Mouse (Mus musculus) embryo, embryonic 10.5 days (tissue): ENCODE data around the gene Kcnn1.

Source experiments
- DNase-seq: peaks from one replicate; pipeline ENCODE4 v3.0.0-alpha.2; 2015; ENCODE audit warnings: low spot score

Gene Kcnn1

GRCm38 (mm10) chr8:70893656-70894384 lies 30.8 kb upstream of the Kcnn1 start:
- DNase-seq: peak; percentile 93

GRCm38 (mm10) chr8:70892896-70893655 lies 30.0 kb upstream of the Kcnn1 start:
- DNase-seq: peak; percentile 40

- DNase-seq: peak; percentile 58
Observed at GRCm38 (mm10) chr8:70892022-70892895, 29.2 kb upstream of the Kcnn1 start, which contains the start of gene Slc5a5. Gene Slc5a5 (minus strand): TSS chr8:70892757.

GRCm38 (mm10) chr8:70891356-70891755 lies 28.3 kb upstream of the Kcnn1 start:
- peak; percentile 40 for DNase-seq

GRCm38 (mm10) chr8:70890656-70891055 lies 27.6 kb upstream of the Kcnn1 start:
- no peak for DNase-seq

GRCm38 (mm10) chr8:70887669-70888068 lies 24.6 kb upstream of the Kcnn1 start:
- peak; percentile 57 for DNase-seq

- DNase-seq: peak; percentile 60
Observed at GRCm38 (mm10) chr8:70885612-70886011, 22.6 kb upstream of the Kcnn1 start.

- no peak for DNase-seq
Observed at GRCm38 (mm10) chr8:70884683-70885082, 21.6 kb upstream of the Kcnn1 start.

- no peak for DNase-seq
Observed at GRCm38 (mm10) chr8:70884186-70884585, 21.1 kb upstream of the Kcnn1 start.

GRCm38 (mm10) chr8:70880546-70880945 lies 17.5 kb upstream of the Kcnn1 start:
- no peak for DNase-seq

GRCm38 (mm10) chr8:70880126-70880525 lies 17.1 kb upstream of the Kcnn1 start:
- DNase-seq: no peak

GRCm38 (mm10) chr8:70879500-70879899 lies 16.4 kb upstream of the Kcnn1 start:
- DNase-seq: no peak

GRCm38 (mm10) chr8:70878178-70878577 lies 15.1 kb upstream of the Kcnn1 start:
- no peak for DNase-seq

GRCm38 (mm10) chr8:70876382-70876781 lies 13.3 kb upstream of the Kcnn1 start:
- DNase-seq: no peak

GRCm38 (mm10) chr8:70874441-70874840 lies 11.4 kb upstream of the Kcnn1 start:
- no peak for DNase-seq

- DNase-seq: peak; percentile 95
Observed at GRCm38 (mm10) chr8:70873364-70873985, 10.4 kb upstream of the Kcnn1 start, which contains the start of gene Ccdc124. Gene Ccdc124 (minus strand): TSS chr8:70873935.

- no peak for DNase-seq
Observed at GRCm38 (mm10) chr8:70872643-70873363, 9.7 kb upstream of the Kcnn1 start.

GRCm38 (mm10) chr8:70871195-70871807 lies 8.2 kb upstream of the Kcnn1 start:
- DNase-seq: no peak

- DNase-seq: peak; percentile 84
Observed at GRCm38 (mm10) chr8:70869601-70870041, 6.6 kb upstream of the Kcnn1 start.

GRCm38 (mm10) chr8:70869199-70869571 lies 6.1 kb upstream of the Kcnn1 start:
- no peak for DNase-seq
